Mouse (Mus musculus): ENCODE results near the gene Adamtsl3. TPM values are rescaled to one million over a fixed set of nuclear protein-coding genes. Genes with fewer than 3 reads are reported as not detected.
A peak's percentile ranks its signal among the peaks of the same experiment; 100 is the strongest.

Adamtsl3 gene
- polyA plus RNA-seq, 2 experiments: 8.3 to 9.2 TPM

DNA sequence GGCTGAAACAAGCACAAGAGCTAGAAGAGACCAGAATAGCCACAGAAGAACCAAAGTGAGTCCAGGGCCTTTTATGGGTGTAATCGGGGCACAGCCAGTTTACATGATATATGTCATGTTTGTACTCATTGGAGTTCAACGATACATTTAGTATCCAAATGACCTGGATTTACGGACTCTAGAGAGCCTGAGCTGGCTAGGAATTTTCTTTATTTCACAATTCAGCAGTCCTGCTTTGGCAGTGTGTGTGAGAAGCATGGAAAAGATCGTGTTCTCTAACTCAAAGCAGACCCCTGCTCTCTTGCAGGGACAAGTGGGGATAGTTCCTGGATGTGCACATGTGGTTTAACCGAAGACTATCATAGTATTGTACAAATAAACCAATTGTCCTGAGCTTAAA lies 195.1 kb downstream of the Adamtsl3 start:
- no peaks in the 10 kb centered on the region for H3K4me1 ChIP-seq (ENCODE audit: control insufficient read depth, insufficient read depth, low read length)
- WGBS: 56% methylated on average over 5 of the region's 5 CpGs
- no peak overlapping the region for H3K9ac ChIP-seq (ENCODE audit: low read depth, low read length, severe bottlenecking)
- H3K36me3 ChIP-seq (ENCODE audit: control insufficient read depth, insufficient read depth, low read length): no peaks in the 10 kb centered on the region
- H3K4me2 ChIP-seq (replicated peaks; ENCODE audit: low read depth, low read length, severe bottlenecking): no peak overlapping the region
- no peak overlapping the region for H3K27ac ChIP-seq (replicated peaks; ENCODE audit: low read depth, low read length)
- DNase-seq (ENCODE audit: low spot score): peak; percentile 21
- ATAC-seq (ENCODE audit: low FRiP score, low read depth): no peak
- no peaks in the 10 kb centered on the region for H3K27me3 ChIP-seq (ENCODE audit: control insufficient read depth, insufficient read depth, low read length)
- H3K9me3 ChIP-seq (ENCODE audit: control insufficient read depth, low read length): no peaks in the 10 kb centered on the region
- H3K4me3 ChIP-seq (replicated peaks; ENCODE audit: low read length): no peak overlapping the region
- TF ChIP-seq POLR2A (IDR thresholded peaks at IDR 0.05; ENCODE audit: borderline replicate concordance, extremely low read depth, insufficient read depth, insufficient read length): no peak

DNA sequence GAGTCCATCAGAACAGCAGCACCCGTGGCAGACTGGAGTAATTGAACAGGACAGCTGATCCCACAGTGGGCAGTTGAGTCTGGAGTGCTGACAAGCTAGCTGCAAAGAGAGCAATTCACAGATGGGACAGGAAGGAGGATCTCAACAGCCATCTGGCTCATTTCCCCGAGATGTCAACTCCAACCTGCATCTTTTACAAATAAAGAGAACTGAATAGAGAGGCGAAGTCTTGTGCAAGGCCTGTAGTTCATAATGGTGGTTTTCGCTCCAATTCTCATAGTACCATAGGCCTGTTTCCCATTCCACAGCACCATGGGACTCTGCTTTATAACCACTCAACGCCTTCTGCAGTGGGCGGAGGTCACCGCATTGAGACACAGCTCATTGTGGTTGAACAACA lies 195.9 kb downstream of the Adamtsl3 start:
- H3K4me3 ChIP-seq (replicated peaks; ENCODE audit: low read length): no peak overlapping the region
- no peaks in the 10 kb centered on the region for H3K4me1 ChIP-seq (ENCODE audit: control insufficient read depth, insufficient read depth, low read length)
- no peak overlapping the region for H3K4me2 ChIP-seq (replicated peaks; ENCODE audit: low read depth, low read length, severe bottlenecking)
- DNase-seq (ENCODE audit: low spot score) (no peak), ATAC-seq (ENCODE audit: low FRiP score, low read depth) (no peak)
- no peak for TF ChIP-seq POLR2A (IDR thresholded peaks at IDR 0.05; ENCODE audit: borderline replicate concordance, extremely low read depth, insufficient read depth, insufficient read length)
- no peaks in the 10 kb centered on the region for H3K36me3 ChIP-seq (ENCODE audit: control insufficient read depth, insufficient read depth, low read length)
- H3K9ac ChIP-seq (ENCODE audit: low read depth, low read length, severe bottlenecking): no peak overlapping the region
- 81% methylated on average over 7 of the region's 7 CpGs for WGBS
- H3K27me3 ChIP-seq (ENCODE audit: control insufficient read depth, insufficient read depth, low read length): no peaks in the 10 kb centered on the region
- no peak overlapping the region for H3K27ac ChIP-seq (replicated peaks; ENCODE audit: low read depth, low read length)
- no peaks in the 10 kb centered on the region for H3K9me3 ChIP-seq (ENCODE audit: control insufficient read depth, low read length)

DNA sequence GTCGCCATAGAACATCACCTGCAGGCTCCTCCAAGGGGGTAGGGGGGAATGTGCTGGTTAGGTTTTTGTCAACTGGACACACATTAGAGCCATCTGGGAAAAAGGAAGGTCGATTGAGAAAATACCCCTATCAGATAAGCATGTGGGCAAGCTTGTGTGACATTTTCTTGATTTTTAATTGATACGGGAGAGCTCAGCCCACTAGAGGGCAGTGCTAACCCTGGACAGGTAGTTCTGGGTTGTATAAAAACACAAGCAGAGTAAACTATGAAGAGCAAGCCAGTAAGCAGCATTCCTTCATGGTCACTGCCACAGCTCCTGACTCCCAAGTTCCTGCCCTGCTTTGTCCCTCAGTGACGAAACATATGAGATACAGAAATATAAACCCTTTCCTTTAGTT lies 197.7 kb downstream of the Adamtsl3 start:
- no peak overlapping the region for H3K9ac ChIP-seq (ENCODE audit: low read depth, low read length, severe bottlenecking)
- WGBS: 71% methylated on average over 4 of the region's 4 CpGs
- H3K4me3 ChIP-seq (replicated peaks; ENCODE audit: low read length): no peak overlapping the region
- H3K27ac ChIP-seq (replicated peaks; ENCODE audit: low read depth, low read length): no peak overlapping the region
- no peak overlapping the region for H3K4me2 ChIP-seq (replicated peaks; ENCODE audit: low read depth, low read length, severe bottlenecking)
- DNase-seq (ENCODE audit: low spot score) (no peak), ATAC-seq (ENCODE audit: low FRiP score, low read depth) (no peak)
- no peaks in the 10 kb centered on the region for H3K27me3 ChIP-seq (ENCODE audit: control insufficient read depth, insufficient read depth, low read length)
- H3K36me3 ChIP-seq (ENCODE audit: control insufficient read depth, insufficient read depth, low read length): no peaks in the 10 kb centered on the region
- H3K9me3 ChIP-seq (ENCODE audit: control insufficient read depth, low read length): no peaks in the 10 kb centered on the region
- H3K4me1 ChIP-seq (ENCODE audit: control insufficient read depth, insufficient read depth, low read length): no peaks in the 10 kb centered on the region
- no peak for TF ChIP-seq POLR2A (IDR thresholded peaks at IDR 0.05; ENCODE audit: borderline replicate concordance, extremely low read depth, insufficient read depth, insufficient read length)

DNA sequence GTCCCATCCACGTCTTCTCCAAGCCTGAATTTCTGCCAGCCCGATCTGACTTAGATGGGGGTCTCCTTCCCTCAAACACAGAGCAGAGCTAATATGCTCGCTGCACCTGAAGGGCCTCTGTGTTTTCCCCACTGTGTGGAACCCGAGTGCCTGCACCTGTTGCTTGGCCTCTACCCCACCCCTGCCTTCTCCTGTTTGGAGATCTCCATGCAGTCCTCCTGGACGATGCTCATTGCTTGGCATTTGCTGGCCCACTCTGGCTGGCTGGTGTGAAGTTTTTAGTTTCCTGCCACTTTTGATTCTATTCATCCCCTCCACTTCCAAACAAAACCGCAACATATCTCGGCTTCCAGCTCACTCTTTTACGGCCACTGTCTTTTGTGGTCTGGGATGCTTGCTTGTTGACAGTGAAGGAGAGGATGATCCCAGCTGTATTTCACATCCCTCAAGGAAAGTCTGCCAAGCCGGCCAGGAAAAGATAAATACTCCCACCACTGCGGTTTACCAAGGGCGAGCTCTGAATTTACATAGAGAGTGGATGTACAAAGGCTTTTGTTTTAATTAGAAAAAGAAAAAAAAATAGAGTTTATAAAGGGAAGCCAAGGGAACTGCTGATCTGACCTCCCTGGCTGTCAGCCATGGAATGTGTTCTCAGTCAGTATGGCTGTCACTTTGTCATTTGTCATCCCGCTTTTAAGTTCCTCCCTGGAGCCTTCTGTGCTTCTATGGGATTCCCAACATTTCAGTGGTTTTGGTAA lies 198.4 kb downstream of the Adamtsl3 start:
- no peaks in the 10 kb centered on the region for H3K9me3 ChIP-seq (ENCODE audit: control insufficient read depth, low read length)
- no peak overlapping the region for H3K9ac ChIP-seq (ENCODE audit: low read depth, low read length, severe bottlenecking)
- ATAC-seq (ENCODE audit: low FRiP score, low read depth) (no peak), DNase-seq (ENCODE audit: low spot score) (no peak)
- WGBS: 80% methylated on average over 12 of the region's 12 CpGs
- TF ChIP-seq POLR2A (IDR thresholded peaks at IDR 0.05; ENCODE audit: borderline replicate concordance, extremely low read depth, insufficient read depth, insufficient read length): no peak
- no peak overlapping the region for H3K4me3 ChIP-seq (replicated peaks; ENCODE audit: low read length)
- no peak overlapping the region for H3K27ac ChIP-seq (replicated peaks; ENCODE audit: low read depth, low read length)
- H3K4me2 ChIP-seq (replicated peaks; ENCODE audit: low read depth, low read length, severe bottlenecking): no peak overlapping the region
- H3K36me3 ChIP-seq (ENCODE audit: control insufficient read depth, insufficient read depth, low read length): no peaks in the 10 kb centered on the region
- H3K27me3 ChIP-seq (ENCODE audit: control insufficient read depth, insufficient read depth, low read length): no peaks in the 10 kb centered on the region
- H3K4me1 ChIP-seq (ENCODE audit: control insufficient read depth, insufficient read depth, low read length): no peaks in the 10 kb centered on the region

- H3K9ac ChIP-seq (ENCODE audit: low read depth, low read length, severe bottlenecking): no peak overlapping the region
- WGBS: 41% methylated on average over 6 of the region's 6 CpGs
- H3K9me3 ChIP-seq (ENCODE audit: control insufficient read depth, low read length): no peaks in the 10 kb centered on the region
- DNase-seq (ENCODE audit: low spot score): no peak
- 0 out of 2 replicates have a peak, but pooled peaks cover 3% of the 10 kb centered on the region for H3K4me1 ChIP-seq (ENCODE audit: control insufficient read depth, insufficient read depth, low read length)
- no peak overlapping the region for H3K27ac ChIP-seq (replicated peaks; ENCODE audit: low read depth, low read length)
- TF ChIP-seq POLR2A (IDR thresholded peaks at IDR 0.05; ENCODE audit: borderline replicate concordance, extremely low read depth, insufficient read depth, insufficient read length): no peak
- no peaks in the 10 kb centered on the region for H3K27me3 ChIP-seq (ENCODE audit: control insufficient read depth, insufficient read depth, low read length)
- no peaks in the 10 kb centered on the region for H3K36me3 ChIP-seq (ENCODE audit: control insufficient read depth, insufficient read depth, low read length)
- no peak overlapping the region for H3K4me2 ChIP-seq (replicated peaks; ENCODE audit: low read depth, low read length, severe bottlenecking)
- no peak overlapping the region for H3K4me3 ChIP-seq (replicated peaks; ENCODE audit: low read length)
- no peak for ATAC-seq (ENCODE audit: low FRiP score, low read depth)
Measured at GRCm38 (mm10) chr7:82544390-82544919, 209.0 kb downstream of the Adamtsl3 start.

All from limb, embryonic 14.5 days (tissue).